Mouse (Mus musculus) thymus, postnatal 14 days (tissue): ENCODE data around the gene Inha.

Experiments
- DNase-seq: peaks from one replicate; pipeline ENCODE4 v3.0.0; 2021

Inha gene

DNA sequence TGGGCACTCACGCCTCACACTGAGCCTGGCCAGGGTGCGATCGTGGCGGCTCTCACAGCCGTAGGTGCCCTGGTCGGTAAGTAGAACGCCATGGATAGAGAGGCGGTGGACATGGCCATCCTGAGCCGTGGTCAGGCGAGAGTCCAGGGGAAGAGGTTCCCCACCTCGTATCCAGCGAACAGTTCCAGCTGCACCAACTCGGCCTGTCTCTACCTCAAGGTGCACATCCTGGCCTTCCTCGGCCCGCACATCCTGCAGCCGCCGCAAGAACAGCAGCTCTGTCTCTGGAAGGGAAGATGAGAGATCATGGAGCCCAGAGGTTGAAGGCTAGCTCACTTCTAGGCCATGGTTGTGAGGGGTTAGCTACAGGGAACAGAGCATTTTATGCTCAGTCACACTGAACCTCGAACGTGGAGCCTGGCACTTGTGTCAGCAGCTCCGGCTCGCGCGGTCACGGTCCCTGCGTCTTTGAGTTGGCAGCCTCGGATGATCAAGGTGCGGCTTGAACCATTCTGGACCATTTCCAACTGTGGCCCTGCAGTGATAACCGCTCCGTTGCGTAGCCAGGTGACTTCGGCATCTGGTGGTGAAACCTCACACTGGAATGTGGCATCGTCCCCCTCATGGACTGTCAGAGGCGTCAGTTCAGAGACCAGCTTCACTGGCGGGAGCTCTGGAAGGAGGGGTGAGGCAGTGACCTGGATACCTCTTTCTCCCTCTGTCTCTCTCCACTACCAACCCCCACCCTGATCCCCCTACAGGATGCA is 15.9 kb upstream of the Inha start:
- no peak for DNase-seq

DNA sequence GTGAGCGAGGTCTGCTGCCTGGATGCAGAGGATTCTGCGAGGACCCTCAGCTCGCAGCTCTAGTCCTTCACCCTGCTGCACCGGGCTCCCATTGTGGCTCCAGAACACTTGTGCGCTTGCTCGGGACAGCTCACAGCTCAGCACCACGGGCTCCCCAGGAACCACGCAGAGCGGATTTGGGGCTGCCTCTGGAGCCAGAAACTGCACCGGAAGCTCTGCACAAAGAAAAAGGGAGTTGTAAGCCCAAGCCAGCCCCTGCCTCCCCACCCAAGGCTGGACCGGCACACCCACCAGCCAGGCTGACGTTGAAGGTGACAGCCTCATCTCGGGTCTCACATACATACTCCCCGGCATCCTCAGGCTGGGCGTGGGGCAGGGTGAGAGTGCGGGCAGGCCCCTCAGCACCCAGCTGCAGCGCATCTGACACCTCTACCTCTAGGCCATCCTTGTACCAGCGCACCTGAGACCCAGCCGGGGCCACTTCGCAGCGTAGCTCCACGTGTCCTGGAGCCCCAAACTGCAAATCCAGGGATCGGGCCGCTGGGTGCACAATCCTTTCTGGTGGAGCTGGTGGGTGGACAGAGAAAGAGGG is 14.2 kb upstream of the Inha start:
- no peak for DNase-seq

DNA sequence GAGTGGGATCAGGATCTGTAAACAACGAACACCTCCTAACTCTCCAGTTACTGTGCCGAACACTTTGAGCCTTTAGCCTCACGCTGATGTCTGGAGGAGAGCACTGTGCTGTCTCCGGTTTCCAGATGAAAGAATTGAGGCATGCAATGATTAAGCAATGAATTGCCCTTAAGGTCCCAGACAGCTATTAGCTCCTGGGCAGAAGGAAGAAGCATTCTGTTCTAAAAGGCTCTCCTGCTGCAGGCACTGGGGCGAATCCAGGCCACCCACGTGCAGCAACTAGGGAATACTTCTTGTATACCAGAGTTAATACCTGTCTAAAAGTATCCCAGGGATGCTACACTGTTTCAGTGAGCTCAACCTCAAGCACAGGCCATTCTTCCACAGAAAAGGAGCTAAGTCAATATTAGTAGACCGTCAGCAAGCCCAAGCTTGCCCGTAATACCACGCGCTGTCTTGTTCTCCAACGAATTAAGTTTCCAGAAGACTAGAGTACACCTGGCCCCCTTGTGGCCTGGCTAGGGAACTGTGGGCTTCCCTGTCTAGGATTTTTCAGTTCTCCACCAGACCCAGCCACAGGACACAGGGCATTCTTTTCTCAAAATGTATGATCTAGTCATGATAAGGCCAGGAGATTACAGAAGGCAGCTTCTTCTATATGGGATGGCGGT is 11.9 kb upstream of the Inha start:
- no peak for DNase-seq

DNA sequence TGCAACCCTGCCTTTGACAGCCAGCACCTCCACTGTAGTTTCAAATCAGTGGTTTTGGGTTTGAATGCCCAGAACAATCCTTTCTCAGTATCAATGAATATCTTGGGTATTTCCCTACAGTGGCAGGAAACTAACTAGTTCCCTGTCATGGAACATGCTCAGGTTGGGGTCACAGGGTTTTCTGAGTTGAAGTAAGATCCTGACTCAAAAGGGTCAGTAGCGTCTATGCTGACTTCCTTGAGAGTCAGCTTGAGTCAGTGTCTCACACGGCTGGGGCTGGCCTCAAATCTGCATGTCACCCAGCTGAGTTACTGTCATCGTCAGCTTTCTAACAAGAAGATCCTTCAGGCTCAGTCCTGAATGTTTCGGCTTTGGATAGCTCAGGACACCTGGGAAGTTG is 8.0 kb upstream of the Inha start:
- no peak for DNase-seq

DNA sequence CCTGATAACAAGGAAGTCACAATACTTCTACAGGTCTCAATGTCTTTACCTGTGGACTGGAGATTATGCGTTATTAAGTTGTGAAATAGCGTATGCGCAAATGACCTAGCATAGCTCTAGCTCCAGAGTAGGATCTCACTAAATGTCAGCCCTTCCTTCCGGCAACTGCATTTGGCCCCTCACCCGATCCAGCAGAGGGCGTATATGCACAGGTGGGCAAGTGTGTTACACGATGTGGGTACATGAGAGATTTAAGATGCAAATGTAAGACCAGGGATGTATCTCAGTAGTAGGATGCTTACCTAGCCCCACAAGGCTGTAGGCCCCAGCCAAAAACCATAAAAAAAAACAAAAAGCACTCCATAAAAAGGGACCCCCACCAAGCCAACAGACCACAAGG is 7.4 kb upstream of the Inha start:
- DNase-seq, result no peak

DNA sequence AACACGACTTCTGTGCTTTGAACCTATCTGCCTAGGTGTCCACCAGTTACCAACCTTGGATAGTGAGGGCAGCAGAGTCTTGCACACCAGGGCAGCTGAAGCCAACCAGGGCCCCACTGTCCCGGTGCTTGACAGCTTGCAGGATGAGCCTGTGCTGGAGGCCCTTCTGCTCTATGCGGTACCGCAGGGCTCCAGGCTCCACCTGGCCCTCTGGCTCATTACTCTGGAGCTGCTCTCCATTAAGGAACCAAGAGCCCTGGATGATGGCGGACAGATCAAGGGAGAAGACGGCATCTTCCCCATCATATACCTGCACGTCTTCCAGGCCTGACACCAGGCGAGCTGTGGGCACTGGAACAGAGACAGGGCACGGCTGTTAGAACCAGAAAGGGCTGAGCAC is 5.0 kb upstream of the Inha start:
- no peak for DNase-seq

DNA sequence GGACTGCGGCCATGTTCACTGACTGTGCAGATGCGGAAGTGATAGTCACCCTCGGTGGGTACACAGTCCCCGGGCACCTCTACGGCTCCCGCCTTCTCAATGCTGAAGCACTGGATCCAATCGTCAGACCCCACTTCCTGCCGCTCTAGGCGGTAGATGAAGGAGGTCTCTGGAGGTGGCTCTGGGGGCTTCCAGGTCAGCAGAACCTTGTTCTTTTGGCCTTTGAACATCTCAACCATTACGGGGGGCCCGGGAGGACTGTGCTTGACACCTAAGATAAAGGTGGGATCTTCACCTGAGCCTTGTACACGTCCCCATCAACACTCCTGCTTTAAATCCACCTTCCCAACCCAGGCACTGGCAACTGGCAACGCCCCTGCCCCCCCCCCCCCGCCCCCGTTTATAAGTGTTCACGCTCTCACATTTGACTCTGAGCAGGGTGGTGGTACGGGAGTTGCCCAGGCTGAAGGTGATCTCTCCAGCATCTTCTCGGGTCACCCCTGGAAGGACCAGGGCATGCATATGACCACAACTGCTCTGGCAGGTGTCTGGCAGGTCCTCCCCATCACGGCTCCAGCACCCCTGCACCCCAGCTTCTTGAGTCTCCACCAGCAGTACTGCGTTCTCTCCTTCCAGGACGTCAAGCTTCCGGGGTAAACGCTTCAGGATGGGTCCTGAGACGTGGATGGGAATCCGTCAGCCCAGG is 3.8 kb upstream of the Inha start:
- no peak for DNase-seq

DNA sequence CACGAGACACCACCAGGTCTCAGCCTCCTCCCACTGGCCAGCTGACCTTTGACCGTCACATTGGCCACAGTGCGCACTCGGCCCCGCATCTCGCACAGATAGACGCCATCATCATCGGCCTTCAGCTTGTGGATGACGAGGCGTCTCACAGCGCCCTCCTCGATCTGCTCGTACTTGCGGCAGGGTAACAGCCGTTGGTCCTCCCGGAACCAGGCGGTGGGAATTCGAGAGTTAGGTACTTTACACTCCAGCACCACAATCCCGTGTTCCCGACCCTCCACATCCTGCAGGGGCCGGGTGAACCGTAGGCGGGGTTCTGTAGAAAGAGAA is 3.3 kb upstream of the Inha start:
- DNase-seq, result no peak

DNA sequence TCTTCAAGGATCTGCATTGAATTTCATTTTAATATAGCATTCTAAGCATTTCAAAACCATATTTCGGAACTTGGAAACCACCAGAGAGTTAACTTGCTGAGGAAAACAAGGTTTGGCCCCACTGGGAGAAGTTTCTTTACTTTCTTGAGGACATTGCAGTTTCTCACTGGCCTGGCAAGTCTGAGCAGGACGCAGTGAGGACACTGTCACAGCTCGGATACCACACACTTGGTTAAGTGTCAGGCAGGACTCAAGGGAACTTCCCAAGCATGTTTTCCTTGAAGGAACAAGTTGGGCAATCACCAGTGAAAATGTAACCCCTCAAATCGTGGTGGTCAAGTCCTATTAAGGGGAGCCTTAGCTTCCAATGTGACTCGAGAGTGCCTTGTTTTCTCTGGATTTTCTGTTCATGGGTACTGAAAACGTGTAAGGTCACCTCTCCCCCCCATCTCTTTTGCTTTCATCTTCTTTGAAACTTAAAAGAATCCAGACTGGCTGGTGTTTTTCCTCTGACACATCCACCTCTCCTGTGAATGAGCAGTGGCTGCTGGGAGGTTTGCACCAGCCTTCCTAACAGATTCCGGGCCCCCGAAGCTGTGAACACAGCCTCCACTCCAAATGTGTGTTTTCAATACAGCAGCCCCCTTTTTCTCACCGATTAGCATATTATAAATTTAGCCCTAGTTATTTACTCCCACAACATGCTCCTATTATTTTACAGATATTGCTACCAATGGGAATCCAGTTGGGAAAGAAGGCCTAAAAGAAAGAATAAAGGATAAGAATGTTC is 2.4 kb upstream of the Inha start:
- no peak for DNase-seq

DNA sequence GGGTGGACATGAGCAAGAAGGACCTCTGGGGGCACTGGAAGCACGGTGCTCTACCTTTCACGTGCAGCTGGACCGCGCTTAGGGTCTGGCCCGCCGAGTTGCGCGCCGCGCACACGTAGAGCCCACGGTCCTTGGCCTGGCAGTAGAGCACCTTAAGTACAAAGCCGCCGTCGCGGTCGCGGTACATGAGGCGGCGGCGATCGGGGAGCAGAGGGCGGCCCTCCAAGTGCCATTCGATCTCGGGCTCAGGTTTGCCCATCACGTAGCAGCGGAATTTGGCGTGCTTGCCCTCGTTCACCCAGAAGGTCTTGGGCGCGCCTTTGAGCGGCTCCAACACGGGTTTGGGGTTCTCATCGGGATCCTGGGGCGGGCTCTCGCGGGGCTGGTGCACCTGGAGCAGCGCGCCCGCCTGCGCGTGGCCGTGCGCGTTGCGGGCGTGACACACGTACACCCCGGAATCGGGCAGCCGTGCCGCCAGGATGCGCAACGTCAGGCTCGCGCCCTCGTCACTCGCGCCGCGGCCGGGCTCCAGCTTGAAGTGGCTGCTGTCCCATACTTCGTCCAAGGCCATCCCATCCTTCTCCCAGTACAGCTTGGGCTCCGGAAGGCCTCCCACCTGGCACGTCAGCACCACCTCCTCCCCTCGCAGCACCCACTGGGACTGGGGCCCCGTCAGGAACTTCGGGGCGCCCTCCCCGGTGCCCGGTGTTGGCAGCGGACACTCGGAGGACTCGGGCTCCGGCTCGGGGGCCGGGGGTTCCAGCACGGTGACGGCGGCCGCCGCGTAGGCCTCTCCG is 1.5 kb upstream of the Inha start:
- peak; percentile 76 for DNase-seq

DNA sequence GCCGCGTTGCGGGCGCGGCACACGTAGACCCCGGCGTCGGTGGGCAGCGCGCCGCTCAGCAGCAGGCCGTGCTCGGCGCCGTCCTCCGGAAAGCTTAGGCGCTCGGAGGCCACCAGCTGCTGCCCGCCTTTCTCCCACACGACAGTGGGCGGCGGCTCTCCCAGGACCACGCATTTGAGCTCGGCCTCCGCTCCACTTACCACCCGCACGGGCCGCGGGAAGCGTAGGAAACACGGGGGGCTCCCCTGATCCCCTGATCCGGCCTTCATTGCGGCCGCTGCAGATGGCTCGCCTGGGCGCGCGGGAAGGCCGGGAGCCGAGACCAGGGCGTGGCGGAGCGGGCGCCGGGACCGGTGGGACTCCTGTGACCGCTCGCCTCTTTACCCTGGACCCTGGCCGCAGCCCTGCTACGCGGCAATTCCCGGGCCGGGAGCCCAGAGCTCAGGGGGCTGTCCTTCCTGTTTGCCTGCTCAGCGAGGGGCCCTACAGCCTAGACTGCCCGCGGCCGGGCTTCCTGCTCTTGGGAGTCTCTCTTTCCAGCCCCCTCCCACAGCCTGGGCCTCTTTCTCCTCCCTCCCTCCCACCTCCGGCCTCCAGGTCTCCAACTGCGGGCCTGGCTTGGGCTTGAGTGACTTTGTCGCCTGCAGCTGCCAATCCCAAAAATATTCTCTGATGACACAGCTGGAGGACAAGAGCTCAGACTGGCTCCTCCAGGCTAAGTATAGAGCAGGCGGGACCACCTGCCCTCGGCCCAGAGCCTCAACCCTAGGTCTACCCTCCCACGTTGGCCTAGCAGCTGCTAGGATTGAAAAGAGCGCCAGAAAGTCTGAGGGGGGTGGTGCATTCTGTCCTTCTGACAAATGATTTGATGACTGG is 683 bp upstream of the Inha start, which contains the start of gene Obsl1:
Gene Obsl1 (minus strand): TSS at position 497 of the 876 bp plus-strand sequence.
- DNase-seq, result peak; percentile 55

DNA sequence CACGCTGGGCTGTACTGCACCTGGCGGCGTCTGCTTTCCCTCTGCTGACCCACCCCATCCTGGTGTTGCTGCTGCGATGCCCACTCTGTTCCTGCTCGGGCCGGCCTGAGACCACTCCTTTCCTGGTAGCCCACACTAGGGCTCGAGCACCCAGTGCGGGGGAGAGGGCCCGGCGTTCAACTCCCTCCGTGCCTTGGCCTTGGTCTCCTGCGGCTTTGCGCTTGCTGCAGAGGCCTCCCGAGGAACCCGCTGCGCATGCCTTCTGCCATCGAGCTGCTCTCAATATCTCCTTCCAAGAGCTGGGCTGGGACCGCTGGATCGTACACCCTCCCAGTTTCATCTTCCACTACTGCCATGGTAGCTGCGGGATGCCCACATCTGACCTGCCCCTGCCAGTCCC is 2.7 kb downstream of the Inha start:
- no peak for DNase-seq

DNA sequence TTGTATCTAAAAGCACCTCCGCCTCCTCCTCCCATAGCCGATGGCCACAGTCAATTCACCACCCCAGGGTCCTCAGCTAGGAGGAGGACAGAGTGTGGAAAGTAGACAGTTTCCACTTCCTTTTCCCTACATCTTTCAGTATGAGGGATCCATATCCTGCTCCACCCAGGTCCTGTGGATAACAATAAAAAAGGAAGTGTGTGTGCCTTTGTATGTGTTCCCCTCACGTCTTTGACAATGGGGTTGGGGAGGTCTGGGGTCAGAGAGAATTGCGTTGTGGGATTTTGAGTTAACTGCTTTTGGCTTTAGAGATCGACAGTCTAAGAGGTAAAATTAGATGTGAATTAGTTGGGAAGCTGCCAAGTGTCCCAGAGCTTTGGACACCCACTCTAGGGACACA is 3.3 kb downstream of the Inha start:
- no peak for DNase-seq

DNA sequence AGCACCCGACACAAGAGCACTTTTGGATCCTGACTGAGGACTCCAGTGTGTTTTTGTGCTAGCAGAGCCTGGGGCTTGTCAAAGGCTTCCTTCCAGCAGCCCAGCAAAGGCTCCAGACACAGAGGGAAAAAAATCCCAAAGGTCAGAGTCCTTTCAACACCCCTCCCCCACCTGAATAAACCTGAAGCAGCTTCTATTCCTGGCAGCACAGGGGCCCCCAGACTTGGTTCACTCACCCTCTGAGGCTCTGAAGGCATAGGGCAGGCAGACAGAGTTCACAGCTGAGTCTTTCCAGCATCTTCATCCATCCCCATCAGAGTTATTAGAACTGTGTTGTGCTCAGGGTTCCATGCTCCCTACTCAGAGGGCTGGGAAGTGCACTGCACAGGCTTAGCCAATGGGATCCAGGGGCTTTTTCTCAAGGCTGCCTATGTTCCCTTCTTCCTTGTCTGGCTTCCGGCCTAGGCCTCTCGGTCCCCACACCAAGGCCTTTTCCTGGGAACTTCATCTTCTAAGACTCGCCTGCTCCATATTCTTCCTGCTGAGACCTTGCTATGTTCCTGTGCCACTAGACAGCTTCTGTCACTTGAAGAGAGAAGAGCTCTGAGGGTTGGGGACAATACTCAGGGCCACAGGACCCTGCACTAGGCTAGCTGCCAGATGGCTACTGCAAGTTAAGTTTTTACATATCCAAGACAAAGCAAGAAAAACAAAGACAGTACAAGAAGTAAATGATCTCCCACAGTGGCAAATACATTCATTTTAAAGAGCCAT is 4.7 kb downstream of the Inha start:
- DNase-seq, result no peak

DNA sequence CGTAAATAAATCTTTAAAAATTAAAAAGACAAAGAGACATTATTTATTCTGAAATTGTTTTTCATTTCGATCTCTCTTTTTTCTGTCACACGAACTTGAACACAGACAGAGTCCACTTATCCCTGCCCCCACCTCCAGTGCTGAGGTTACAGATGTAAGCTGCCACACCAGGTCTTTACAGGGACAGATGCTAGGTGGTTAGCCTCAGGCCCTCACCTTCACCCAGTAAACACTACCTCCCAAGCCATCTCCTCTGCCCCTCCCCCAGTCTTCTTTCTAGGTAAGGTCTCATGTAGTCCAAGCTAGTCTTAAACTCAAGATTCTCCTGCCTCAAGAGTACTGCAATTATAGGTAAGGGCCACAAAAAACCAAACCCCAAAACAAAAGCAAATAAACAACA is 5.7 kb downstream of the Inha start:
- no peak for DNase-seq

DNA sequence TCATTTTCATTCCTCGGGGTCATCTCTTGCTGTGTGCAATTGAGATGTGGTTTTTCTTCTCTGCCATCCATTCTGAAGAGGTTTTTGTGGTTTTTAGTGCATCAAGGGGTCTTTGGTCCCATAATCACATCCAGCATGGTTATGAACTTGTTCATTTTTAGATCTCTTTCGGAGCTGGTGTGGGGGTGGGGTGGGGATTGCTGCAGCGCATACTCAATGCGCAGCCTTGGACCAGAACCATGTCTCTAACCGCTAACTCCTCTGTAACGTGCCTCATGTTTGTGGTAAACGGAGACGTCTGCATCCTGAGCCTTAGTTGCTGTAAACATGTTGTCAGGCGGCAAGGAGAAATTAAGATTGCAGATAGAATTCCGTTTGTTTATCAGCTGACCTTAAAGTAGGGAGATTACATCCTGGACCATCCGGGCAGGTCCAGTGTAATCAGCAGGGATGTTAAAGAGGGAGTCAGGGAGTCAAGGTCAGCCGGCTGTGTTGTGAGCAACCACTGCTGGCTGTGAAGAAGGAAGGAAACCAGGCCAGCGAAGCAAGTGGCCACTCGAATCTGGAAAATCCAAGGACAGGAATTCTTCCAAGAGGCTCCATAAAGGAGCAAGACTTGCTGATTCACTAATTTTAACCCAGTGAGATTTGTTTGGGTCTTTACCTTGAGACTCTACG is 10.0 kb downstream of the Inha start:
- DNase-seq, result no peak

DNA sequence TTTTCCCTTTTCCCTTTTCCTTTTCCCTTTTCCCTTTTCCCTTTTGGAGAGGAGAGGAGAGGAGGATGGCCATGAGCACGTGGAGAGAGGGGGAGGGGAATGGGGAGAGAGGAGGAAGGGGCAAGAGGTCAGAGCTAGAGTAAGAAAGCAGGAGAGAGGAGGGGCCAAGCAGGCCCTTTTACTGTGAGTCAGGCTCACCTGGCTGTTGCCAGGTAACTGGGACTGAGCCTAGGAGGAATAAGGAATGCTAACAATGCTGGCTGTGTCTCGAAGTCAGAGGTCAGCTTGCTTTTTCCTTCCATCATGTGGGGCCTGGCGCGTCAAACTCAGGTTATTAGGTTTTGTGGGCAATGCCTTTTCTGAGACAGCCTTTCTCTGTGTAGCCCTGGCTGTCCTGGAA is 11.1 kb downstream of the Inha start:
- DNase-seq, result no peak

DNA sequence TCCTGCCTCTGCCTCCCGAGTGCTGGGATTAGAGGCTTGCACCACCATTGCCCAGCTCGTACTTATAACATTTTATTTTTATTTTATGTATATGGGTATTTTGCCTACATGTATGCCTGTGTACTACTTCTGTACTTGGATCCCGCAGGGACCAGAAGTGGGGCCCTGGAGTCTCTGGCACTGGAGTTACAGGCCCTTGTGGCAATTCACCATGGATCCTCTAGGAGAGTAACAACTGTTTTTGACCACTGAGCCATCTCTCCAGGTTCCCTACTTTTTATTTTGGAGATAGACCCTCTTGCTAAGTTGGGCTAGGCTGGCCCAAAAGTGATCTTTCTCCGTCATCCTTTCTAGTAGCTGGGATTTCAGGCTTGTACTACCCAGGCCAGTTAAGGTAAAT is 11.6 kb downstream of the Inha start:
- DNase-seq, result no peak

DNA sequence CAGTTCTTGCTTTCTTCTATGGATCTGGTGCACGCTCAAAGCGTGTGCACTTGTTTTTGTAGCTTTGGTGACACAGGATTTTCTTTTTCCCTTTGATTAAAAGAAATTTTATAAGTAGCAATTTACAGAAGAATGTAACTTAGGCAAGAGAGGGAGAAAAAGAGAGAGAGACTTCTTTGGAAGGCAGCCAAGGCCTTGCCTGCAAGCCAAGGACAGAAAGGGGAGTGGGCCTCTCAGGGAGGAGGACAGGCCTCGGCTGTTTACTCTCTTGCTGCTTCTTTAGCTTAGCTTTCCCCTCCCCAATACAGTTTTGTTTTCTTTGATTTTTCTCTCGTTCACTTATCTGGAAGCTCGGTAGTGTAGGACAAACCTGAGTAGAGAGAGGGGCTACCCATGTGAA is 12.7 kb downstream of the Inha start:
- DNase-seq, result no peak
